Mouse (Mus musculus) bone marrow, adult 2 months (tissue): ENCODE results near the gene Vkorc1. TPM values are rescaled to one million over a fixed set of nuclear protein-coding genes. Genes with fewer than 3 reads are reported as not detected.

Experiments
- H3K27ac ChIP-seq: fragments of 200-500 bp; 2 replicates; pipeline ENCODE4 v1.5.1; 2012; ENCODE audit warnings: low read depth, mild to moderate bottlenecking, control low read depth, inconsistent platforms, low read length; ENCODE audit not compliant: control insufficient read depth, poor library complexity, insufficient read depth
- H3K4me1 ChIP-seq: fragments of 200-500 bp; 2 replicates; pipeline ENCODE4 v1.6.1; 2011; ENCODE audit warnings: low read length; ENCODE audit not compliant: control insufficient read depth, insufficient read depth
- H3K4me3 ChIP-seq: fragments of 200-500 bp; replicated peaks from 2 replicates; pipeline ENCODE3; 2011; ENCODE audit warnings: mild to moderate bottlenecking, low read depth, low read length, control low read depth; ENCODE audit not compliant: control insufficient read depth
- CTCF ChIP-seq: fragments of 200-500 bp; IDR thresholded peaks from 2 replicates; pipeline ENCODE4 v1.5.1; 2011; ENCODE audit warnings: low read length, control low read depth; ENCODE audit not compliant: control insufficient read depth, insufficient read depth
- POLR2A ChIP-seq: fragments of 200-500 bp; IDR thresholded peaks from 2 replicates; pipeline ENCODE4 v1.6.1; 2011; ENCODE audit warnings: low read depth, mild to moderate bottlenecking, control low read depth, low read length, borderline replicate concordance; ENCODE audit not compliant: control insufficient read depth
- WGBS: fragments of 180-500 bp; shearing (Covaris S2); methylation state at CpG from one replicate; pipeline ENCODE4 v1.1.7; 2018; 5-methylcytosine and 5-hydroxymethylcytosine counted together
- polyA plus RNA-seq: library from polyadenylated mRNA; stranded (reverse); fragments of >200 nt; gene quantifications from 2 replicates; pipeline ENCODE4 v1.2.4, GENCODE M21; 2011; ENCODE audit warnings: low replicate concordance; ENCODE audit not compliant: missing spikeins, insufficient read depth, insufficient read length

The Vkorc1 gene
- polyA plus RNA-seq, 1 experiment = 22.3 TPM

DNA sequence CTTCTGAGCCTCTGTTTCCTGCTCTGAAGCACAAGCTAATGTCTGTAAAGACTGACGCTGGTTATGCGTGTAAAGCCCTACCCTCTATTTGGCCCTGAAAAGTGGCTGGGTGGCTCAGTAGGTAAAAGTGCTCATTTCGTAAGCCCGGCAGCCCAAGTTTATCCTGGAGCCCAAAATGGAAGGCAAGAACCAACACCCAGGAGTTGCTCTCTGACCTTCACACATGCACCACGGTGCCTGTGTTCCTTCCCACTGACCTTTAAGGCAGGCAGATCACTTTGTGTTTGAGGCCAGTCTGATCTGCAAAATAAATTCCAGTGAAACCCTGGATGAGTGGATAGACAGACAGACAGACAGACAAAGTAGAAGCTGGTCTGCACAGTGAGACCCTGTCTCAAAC is 28.3 kb upstream of the Vkorc1 start:
- 89% methylated on average over 5 of the region's 5 CpGs for WGBS
- TF ChIP-seq POLR2A (no peak), CTCF (no peak)

DNA sequence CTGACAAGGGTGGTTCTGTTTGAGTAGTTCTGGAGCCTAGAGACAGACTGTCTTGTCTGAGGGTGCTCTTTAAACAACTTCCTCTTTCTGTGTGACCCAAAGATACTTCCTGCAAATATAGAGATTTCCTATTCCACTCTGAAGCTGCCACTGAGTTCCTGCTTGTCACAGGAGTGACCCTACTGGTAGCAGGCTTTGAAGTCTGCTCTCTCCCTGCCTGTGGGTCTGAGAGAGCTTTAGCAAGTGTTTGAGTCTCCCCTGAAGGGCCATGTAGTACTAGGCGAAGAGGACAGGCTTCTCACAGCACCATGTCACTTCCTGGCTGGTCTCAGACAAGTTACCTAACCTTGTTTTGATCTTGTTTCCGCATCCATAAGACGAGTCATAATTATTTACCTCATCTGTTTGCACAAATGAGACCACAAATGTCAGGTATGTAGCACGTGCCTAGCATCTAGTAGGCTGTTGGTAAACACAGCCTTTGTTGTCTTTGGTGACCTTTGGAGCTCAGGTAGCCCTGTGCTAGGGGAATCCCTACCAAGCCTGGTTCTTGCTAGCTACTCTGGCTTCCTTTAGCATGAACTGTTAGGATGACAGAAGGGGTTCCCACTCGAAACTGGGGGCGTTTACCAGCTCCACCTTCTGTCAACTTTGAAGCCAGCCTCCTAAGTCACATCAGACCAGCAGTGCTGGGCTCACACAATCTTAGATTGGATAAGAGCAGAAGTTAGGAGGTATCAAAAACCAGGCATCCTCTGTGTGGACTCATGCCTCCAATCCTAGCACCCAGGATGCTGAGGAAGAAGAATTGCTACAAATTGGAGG is 27.2 kb upstream of the Vkorc1 start:
- TF ChIP-seq POLR2A (no peak), CTCF (no peak)
- WGBS = 20% methylated on average over 6 of the region's 6 CpGs
- Histone ChIP-seq H3K4me1 (peaks cover 3% of the 10 kb centered on the region), H3K4me3 (no peak overlapping the region), H3K27ac (peak overlapping the region; percentile 96)

More for the DNA sequence above, 28.3 kb upstream of the Vkorc1 start:
- Histone ChIP-seq H3K4me1 (peaks cover 3% of the 10 kb centered on the region), H3K4me3 (no peak overlapping the region), H3K27ac (peak overlapping the region; percentile 43; the same call in 1 of the 2 replicates)

DNA sequence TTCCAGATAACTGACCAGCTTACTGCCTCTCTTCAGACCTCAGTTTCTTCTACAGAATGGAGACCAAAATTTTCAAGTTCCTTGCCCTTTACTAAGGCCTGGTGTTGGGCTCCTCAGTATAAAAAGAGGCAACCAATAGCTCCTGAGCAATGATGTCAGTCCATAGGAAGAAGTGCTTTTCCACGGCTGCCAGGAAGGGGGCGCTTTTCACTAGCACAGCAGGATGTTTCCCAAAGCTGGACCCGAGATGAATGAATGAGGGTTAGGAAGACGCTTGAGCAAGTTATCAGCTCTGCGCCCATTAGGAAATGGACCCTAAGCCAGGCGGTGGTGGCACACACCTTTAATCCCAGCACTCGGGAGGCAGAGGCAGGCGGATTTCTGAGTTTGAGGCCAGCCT is 26.1 kb upstream of the Vkorc1 start:
- 45% methylated on average over 8 of the region's 8 CpGs for WGBS
- Histone ChIP-seq H3K4me3 (no peak overlapping the region), H3K27ac (peak overlapping the region; percentile 96; the same call in 1 of the 2 replicates), H3K4me1 (peaks cover 3% of the 10 kb centered on the region)
- TF ChIP-seq POLR2A = no peak
- TF ChIP-seq CTCF = peak; percentile 47; the same call in 1 of the 2 replicates

DNA sequence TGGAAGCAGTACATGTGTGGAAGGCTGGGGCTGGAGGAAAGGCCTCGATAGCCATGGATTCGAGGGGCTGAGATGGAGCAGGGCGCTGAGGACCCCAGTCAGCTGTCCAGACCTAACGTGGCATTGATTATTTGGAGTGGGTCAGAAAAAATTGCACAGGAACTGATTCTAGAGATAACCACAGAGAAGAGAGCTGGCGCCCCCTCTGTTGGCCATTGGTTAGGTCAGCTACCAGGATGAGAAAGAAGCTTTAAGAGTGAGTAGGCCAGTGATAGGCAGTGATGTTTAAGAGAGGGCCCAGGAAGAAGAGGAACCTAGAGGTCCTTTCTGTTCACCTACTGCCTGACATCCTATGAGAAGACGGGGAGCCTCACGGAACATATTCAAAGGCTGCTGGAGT is 23.9 kb upstream of the Vkorc1 start:
- Histone ChIP-seq H3K4me1 (peaks cover 3% of the 10 kb centered on the region), H3K4me3 (no peak overlapping the region), H3K27ac (no peak overlapping the region)
- WGBS = 71% methylated on average over 7 of the region's 7 CpGs
- TF ChIP-seq CTCF (no peak), POLR2A (no peak)

DNA sequence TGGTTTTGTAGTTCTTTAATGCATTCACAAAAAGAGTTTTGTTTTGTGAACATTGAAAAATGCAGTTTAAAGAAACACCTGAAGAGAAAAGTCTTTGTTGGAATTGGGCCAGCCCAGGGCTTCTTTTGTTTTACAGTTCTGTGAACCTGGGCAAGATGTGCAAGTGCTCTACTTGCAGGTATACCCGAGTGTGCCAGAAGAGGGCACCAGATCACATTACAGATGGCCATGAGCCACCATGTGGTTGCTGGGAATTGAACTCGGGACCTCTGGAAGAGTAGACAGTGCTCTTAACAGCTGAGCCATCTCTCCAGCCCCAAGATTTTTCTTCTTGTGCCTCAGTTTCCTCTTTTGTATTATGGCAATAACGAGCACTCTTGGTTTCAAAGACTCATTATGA is 22.8 kb upstream of the Vkorc1 start:
- 33% methylated on average over 3 of the region's 3 CpGs for WGBS
- H3K4me3 ChIP-seq = no peak overlapping the region
- no peak overlapping the region for H3K27ac ChIP-seq
- TF ChIP-seq CTCF = peak; percentile 59
- TF ChIP-seq POLR2A = no peak
- H3K4me1 ChIP-seq = peaks cover 3% of the 10 kb centered on the region

DNA sequence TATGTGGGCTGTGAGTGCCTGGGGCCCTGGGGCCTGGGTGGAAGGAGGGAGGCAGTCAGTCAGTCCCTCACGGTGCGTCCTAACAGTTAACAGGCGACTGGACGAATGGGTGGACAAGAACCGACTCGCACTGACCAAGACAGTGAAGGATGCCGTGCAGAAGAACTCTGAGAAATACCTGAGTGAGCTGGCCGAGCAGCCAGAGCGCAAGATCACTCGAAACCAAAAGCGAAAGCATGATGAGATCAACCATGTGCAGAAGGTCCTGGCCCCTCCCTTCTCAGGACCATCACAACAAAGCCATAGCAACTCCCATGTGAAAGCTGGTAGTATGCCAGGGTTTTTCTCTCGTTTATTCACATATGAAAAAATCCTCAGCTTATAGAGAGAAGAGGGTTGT is 19.9 kb upstream of the Vkorc1 start:
- no peak overlapping the region for H3K27ac ChIP-seq
- H3K4me1 ChIP-seq = no peaks in the 10 kb centered on the region
- H3K4me3 ChIP-seq = no peak overlapping the region
- 79% methylated on average over 12 of the region's 12 CpGs for WGBS
- TF ChIP-seq POLR2A = no peak
- TF ChIP-seq CTCF = no peak

DNA sequence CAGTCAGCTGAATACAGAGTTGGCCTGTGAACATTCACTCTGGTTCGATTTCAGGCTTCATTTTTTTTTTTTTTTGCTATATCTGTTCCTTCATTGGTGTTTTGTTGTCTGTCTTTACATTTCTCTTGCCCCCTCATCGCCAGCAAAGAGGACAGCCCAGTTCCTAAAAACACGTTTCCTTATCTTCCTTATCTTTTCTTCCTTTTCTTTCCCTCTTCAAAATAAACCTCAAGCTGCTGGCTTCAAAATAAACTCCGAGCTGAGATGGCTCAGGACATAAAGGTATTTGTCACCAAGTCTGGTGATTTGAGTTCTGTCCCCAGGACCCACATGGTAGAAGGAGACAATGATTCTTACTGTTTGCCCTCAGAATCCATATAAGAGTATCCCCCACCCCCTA is 17.5 kb upstream of the Vkorc1 start:
- TF ChIP-seq CTCF = no peak
- TF ChIP-seq POLR2A = no peak
- no peak overlapping the region for H3K27ac ChIP-seq

DNA sequence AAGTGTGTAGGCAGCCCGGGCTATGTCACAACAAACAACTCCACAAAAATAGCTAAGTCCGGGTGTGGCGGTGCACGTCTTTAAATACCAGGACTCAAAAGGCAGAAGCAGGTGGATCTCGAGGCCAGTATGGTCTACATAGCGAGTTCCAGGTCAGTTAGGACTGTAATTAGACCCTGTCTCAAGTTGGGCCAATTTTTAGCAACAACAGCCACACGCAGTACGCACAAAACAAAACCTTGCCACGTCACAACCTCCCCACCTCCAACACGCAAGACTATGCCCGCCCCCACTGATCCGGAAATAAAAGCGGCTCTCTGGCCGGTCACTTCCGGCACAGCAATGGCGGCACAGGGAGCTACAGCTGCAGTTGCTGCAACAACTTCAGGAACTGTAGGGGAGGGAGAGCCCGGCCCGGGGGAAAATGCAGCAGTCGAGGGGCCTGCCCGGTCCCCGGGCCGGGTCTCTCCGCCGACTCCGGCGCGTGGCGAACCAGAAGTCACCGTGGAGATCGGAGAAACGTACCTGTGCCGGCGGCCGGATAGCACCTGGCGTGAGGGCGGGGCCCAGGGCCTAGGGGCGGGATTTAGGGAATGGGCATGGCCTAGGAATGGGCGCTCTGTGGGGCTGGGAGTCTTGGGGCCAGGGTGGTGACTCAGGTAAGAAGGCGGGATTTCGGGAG is 16.9 kb upstream of the Vkorc1 start, which contains the start of gene Kat8:
Gene Kat8, plus strand, starts transcription at position 327 of the 682 bp plus-strand sequence.
- Histone ChIP-seq H3K4me1 (no peaks in the 10 kb centered on the region), H3K4me3 (peak within 1 kb of the TSS; percentile 83), H3K27ac (peak within 1 kb of the TSS; percentile 66)
- WGBS = 2% methylated on average over 40 of the region's 40 CpGs
- peak; percentile 70; the same call in 1 of the 2 replicates for TF ChIP-seq POLR2A
- TF ChIP-seq CTCF = no peak

More for the DNA sequence above, 17.5 kb upstream of the Vkorc1 start:
- WGBS = 3% methylated on average over 4 of the region's 4 CpGs
- Histone ChIP-seq H3K4me3 (peak overlapping the region; percentile 83), H3K4me1 (no peaks in the 10 kb centered on the region)
